Mouse (Mus musculus) left cerebral cortex, adult 2 months (tissue): ENCODE data around the gene Zfp523. TPM values are rescaled to one million over a fixed set of nuclear protein-coding genes. Genes with fewer than 3 reads are reported as not detected.

ENCODE experiments used
- DNase-seq, 2 experiments: peaks; one replicate each; pipeline ENCODE4 v3.0.0; 2021 to 2022; ENCODE audit warnings: low spot score in 2 of 2, mixed read lengths in 1 of 2; ENCODE audit errors: extremely low spot score in 1 of 2
- H3K27ac ChIP-seq: fragments of 200-600 bp; 2 replicates; pipeline ENCODE4 v1.8.1; 2022
- H3K4me3 ChIP-seq: fragments of 200-600 bp; 2 replicates; pipeline ENCODE4 v1.8.1; 2022
- CTCF ChIP-seq: fragments of 200-600 bp; IDR thresholded peaks from 2 replicates; pipeline ENCODE4 v1.8.1; 2022; ENCODE audit warnings: antibody characterized with exemption, mild to moderate bottlenecking, moderate library complexity
- intact Hi-C: fragments of 180-260 bp; cut with DNase I; formaldehyde crosslinking; loops from one replicate; pipeline ENCODE4 v1.15.1; 2025
- long read RNA-seq, 2 experiments: library from polyadenylated mRNA; stranded (forward); transcript quantifications; one replicate each; pipeline ENCODE4 v2.0.0; 2021; ENCODE audit warnings: borderline mapping rate in 2 of 2
- total RNA-seq, 2 experiments: library from RNA; stranded (reverse); gene quantifications; 2 replicates each; pipeline ENCODE4 v1.2.3; 2021

Gene Zfp523
- 100 to 1,000 TPM; 107 to 130 TPM for total RNA-seq
- long read RNA-seq, experiment 1, full-length matches to known transcripts, result 159 of 268 reads
- long read RNA-seq, experiment 1, partial matches to known transcripts, result 23 of 268 reads
- long read RNA-seq, experiment 1, other reads (novel, unspliced or antisense), result 86 of 268 reads
- long read RNA-seq, experiment 2, full-length matches to known transcripts, result 158 of 254 reads
- long read RNA-seq, experiment 2, partial matches to known transcripts, result 22 of 254 reads
- long read RNA-seq, experiment 2, other reads (novel, unspliced or antisense), result 74 of 254 reads

DNA sequence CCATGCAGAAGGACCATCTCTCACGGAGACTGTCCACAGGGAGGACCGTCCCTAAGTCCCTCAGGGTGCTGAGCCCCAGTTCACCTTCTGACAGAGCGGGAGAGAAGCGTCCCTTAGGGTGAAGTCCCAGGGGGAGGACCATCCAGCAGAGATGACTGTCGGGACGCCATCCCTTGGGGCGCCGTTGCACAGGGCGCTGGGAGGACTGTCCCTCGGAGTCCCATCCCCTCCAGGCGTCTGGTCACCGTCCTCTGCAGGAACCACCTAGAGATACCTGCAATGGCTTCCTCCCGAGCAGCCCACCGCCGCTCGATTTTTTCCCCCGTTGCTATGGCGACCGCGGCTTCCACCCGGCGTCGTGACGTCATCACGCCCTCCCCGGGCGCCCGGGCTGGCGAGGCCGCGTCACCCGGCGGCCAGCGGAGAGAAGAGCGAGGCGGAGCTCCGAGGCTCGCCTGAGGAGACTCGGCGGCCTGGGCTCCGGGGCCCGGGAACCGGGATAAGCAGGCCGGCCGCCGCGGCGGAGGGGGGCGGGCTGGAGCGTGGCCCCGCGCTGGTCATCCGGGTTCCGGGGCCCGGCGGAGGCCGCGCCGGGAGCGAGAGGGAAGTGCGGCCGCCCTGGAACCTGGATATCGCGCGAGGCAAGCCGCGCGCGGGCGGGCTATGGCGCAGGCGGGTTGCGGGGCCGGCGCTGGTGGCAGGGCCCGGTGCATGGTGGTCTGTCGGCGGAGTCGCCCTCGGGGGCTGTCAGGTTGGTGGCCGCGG is at the start of gene Zfp523:
TSS of gene Zfp523 (plus strand) at position 355 of the 765 bp plus-strand sequence.
- TF ChIP-seq CTCF, result no peak
- DNase-seq, result peak; percentile 92 to 93
- Histone ChIP-seq H3K4me3 (peak within 1 kb of the TSS; percentile 97), H3K27ac (peak within 1 kb of the TSS; percentile 97)
- intact Hi-C loops, result no loop called here

DNA sequence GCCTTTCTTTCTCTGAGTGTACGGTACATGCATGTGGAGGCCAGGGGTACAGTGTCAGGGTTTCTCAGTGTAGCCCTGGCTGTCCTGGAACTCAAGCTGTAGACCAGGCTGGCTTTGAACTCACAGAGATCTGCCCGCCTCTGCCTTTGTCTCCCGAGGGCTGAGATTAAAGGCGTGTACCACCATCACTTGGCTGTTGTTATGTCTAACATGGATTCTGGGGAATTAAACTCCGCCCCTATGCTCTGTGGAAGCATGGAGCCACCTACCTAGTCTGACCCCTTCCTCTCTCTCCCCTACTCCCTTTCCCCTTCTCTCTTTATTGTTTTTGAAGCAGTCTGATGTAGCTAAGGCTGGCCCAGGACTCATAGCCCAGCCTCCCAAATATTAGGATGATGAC is 47.1 kb upstream of the Zfp523 start:
- DNase-seq, result no peak
- Histone ChIP-seq H3K27ac (no peak overlapping the region), H3K4me3 (no peak overlapping the region)
- intact Hi-C loops, result no loop called here
- no peak for TF ChIP-seq CTCF

GRCm38 (mm10) chr17:28130391-28131125 is 46.4 kb upstream of the Zfp523 start:
- intact Hi-C loops, result no loop called here
- no peak for TF ChIP-seq CTCF
- no peak overlapping the region for H3K4me3 ChIP-seq
- H3K27ac ChIP-seq, result no peak overlapping the region
- no peak for DNase-seq

- TF ChIP-seq CTCF, result no peak
- no peak for DNase-seq
- H3K4me3 ChIP-seq, result no peak overlapping the region
- intact Hi-C loops, result no loop called here
- H3K27ac ChIP-seq, result no peak overlapping the region
Measured at GRCm38 (mm10) chr17:28131156-28131555, 45.8 kb upstream of the Zfp523 start.

- peak; percentile 89 for TF ChIP-seq CTCF
Measured at GRCm38 (mm10) chr17:28133193-28133592, 43.7 kb upstream of the Zfp523 start.

DNA sequence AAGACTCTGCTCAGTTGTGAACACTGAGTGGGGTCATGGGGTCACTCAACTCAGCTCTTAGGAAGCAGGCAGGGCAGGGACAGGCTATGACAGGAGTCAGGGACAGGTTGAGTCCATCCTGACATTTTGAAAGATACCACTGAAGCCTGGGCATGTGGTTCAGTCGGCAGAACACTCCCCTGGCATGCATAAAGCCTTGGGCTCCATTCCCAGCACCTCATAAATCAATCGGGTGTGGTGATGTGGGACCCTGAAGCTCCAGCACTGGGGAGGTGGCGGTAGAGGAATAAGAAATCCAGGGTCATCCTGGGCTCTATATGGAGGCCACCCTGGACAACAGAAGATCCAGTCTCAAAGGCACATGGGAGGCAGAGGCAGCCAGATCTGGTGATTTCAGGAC is 41.4 kb upstream of the Zfp523 start:
- H3K27ac ChIP-seq, result no peak overlapping the region
- no peak for TF ChIP-seq CTCF
- intact Hi-C loops, result no loop called here

More at GRCm38 (mm10) chr17:28133193-28133592, 43.7 kb upstream of the Zfp523 start:
- intact Hi-C loops, result loop anchor here (1.0 kb wide), 1 partner anchor 48 kb away; no protein-coding TSS in a partner anchor
- no peak overlapping the region for H3K4me3 ChIP-seq
- no peak overlapping the region for H3K27ac ChIP-seq
- DNase-seq, result peak; percentile 37 to 64

GRCm38 (mm10) chr17:28136266-28136665 is 40.7 kb upstream of the Zfp523 start:
- no peak for TF ChIP-seq CTCF
- no peak overlapping the region for H3K27ac ChIP-seq
- DNase-seq, result no peak
- intact Hi-C loops, result no loop called here
- no peak overlapping the region for H3K4me3 ChIP-seq

More for the DNA sequence above, 41.4 kb upstream of the Zfp523 start:
- H3K4me3 ChIP-seq, result no peak overlapping the region
- no peak for DNase-seq

- Histone ChIP-seq H3K4me3 (no peak overlapping the region), H3K27ac (no peak overlapping the region)
- no peak for TF ChIP-seq CTCF
- intact Hi-C loops, result no loop called here
- no peak for DNase-seq
Measured at GRCm38 (mm10) chr17:28138013-28138412, 38.9 kb upstream of the Zfp523 start.

- Histone ChIP-seq H3K27ac (no peak overlapping the region), H3K4me3 (no peak overlapping the region)
- no peak for TF ChIP-seq CTCF
- intact Hi-C loops, result no loop called here
- no peak for DNase-seq
Measured at GRCm38 (mm10) chr17:28138685-28139084, 38.2 kb upstream of the Zfp523 start.

DNA sequence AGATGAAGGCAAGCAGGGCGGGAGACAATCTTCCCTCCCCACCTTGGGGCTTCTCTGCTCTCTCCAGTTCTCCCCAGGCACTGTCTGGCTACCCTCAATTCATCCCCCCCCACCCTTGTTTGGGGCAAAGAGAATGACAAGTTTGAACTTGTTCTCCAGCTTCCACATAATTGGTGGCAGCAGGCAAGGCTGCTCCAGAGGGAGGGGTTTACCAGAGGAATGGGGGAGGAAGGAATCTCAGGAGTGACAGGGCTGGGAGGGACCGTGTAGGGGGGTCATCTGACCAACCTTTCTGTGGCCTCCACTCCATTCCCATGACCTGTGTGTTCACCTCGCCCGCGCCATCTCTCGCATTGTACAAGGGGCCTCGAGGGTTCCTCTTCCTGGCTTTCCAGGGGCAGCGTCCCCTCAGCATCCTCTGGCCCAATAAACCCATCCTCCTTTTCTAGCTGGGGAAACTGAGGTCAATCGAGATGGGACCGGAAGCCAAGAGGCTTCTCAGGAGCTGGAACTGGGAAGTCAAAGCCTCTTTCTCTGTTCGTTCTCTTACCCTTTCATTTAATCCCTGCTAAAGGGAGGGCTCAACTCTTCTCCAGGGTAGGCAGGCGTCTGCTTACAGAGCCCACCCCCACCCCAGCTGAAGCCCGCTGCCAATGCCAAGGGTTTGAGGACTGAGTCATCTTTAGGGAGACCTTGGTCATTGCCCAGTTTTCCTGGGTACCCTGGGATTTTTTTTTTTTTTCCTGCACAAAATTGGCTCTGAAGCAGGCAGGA is 36.3 kb upstream of the Zfp523 start:
- Histone ChIP-seq H3K4me3 (no peak overlapping the region), H3K27ac (no peak overlapping the region)
- no peak for DNase-seq
- intact Hi-C loops, result no loop called here
- TF ChIP-seq CTCF, result no peak

DNA sequence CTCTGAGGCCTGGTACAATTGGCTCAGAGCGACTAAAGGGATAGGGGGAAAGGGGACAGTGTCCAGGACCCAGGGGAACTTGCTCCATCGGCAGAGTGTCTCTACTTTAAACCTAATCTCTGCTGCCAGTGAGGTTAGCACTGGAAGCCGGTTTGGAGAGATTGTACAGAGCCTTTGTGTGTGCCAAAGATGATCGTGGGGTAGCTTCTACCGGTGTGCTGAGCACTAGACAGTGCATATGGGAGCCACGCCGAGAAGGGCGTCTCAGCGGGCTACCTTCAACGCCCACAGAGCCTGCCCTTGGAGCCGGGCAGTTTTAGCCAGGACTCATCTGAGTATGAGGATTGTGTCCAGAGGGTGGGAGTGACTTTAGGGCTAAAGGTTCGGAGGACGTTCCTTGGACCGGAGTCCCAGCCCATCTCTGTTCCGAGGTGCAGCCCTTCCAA is 35.7 kb upstream of the Zfp523 start:
- Histone ChIP-seq H3K4me3 (no peak overlapping the region), H3K27ac (no peak overlapping the region)
- DNase-seq, result no peak
- intact Hi-C loops, result no loop called here
- no peak for TF ChIP-seq CTCF
